Mouse (Mus musculus) heart, adult 2 months (tissue): Measurements from ENCODE around the gene Ptpro. TPM values are rescaled to one million over a fixed set of nuclear protein-coding genes. Genes with fewer than 3 reads are reported as not detected.

Experiments
- DNase-seq, 2 experiments: peaks; one replicate each; pipeline ENCODE4 v3.0.0; 2021
- H3K27ac ChIP-seq: fragments of 200-600 bp; 2 replicates; pipeline ENCODE4 v1.8.1; 2022
- H3K27me3 ChIP-seq: fragments of 200-500 bp; 2 replicates; pipeline ENCODE4 v1.6.1; 2012; ENCODE audit warnings: mild to moderate bottlenecking, low read length, inconsistent platforms, mixed read lengths; ENCODE audit not compliant: control insufficient read depth, insufficient read depth
- H3K36me3 ChIP-seq: fragments of 200-500 bp; 2 replicates; pipeline ENCODE4 v1.6.1; 2012; ENCODE audit warnings: low read length, inconsistent platforms; ENCODE audit not compliant: control insufficient read depth, insufficient read depth
- H3K4me1 ChIP-seq: fragments of 200-500 bp; 2 replicates; pipeline ENCODE4 v1.6.1; 2011; ENCODE audit warnings: low read length; ENCODE audit not compliant: control insufficient read depth, insufficient read depth
- H3K4me3 ChIP-seq: fragments of 200-600 bp; 2 replicates; pipeline ENCODE4 v1.8.1; 2022
- H3K79me2 ChIP-seq: fragments of 200-500 bp; replicated peaks from 2 replicates; pipeline ENCODE4 v1.6.1; 2012; ENCODE audit warnings: mild to moderate bottlenecking, inconsistent platforms, low read length, moderate library complexity, mixed read lengths; ENCODE audit not compliant: control insufficient read depth, insufficient read depth
- H3K9ac ChIP-seq: fragments of 200-500 bp; 2 replicates; pipeline ENCODE4 v1.6.1; 2012; ENCODE audit warnings: low read depth, mild to moderate bottlenecking, control low read depth, inconsistent platforms, low read length, mixed read lengths
- CTCF ChIP-seq: fragments of 200-600 bp; IDR thresholded peaks from 2 replicates; pipeline ENCODE4 v1.8.1; 2022; ENCODE audit warnings: antibody characterized with exemption, mild to moderate bottlenecking, moderate library complexity
- EP300 ChIP-seq: fragments of 200-500 bp; IDR thresholded peaks from 2 replicates; pipeline ENCODE4 v1.6.1; 2011; ENCODE audit warnings: low read depth, low read length, control low read depth; ENCODE audit not compliant: insufficient read depth
- POLR2A ChIP-seq: fragments of 200-500 bp; IDR thresholded peaks from 2 replicates; pipeline ENCODE4 v1.6.1; 2011; ENCODE audit warnings: mild to moderate bottlenecking, low read depth, low read length, control low read depth; ENCODE audit not compliant: insufficient read depth
- WGBS: fragments of 180-500 bp; shearing (Covaris S2); methylation state at CpG from one replicate; pipeline ENCODE4 v1.1.7; 2018; 5-methylcytosine and 5-hydroxymethylcytosine counted together
- intact Hi-C: fragments of 180-260 bp; cut with DNase I; formaldehyde crosslinking; loops from one replicate; pipeline ENCODE4 v1.15.1; 2025
- polyA plus RNA-seq: library from polyadenylated mRNA; depleted of rRNA; stranded (reverse); fragments of >200 nt; gene quantifications from 2 replicates; pipeline ENCODE4 v1.2.3, GENCODE M21; 2012
- total RNA-seq, 2 experiments: library from RNA; stranded (reverse); gene quantifications; 2 replicates each; pipeline ENCODE4 v1.2.3; 2021

Gene Ptpro
- total and polyA plus RNA-seq, 3 experiments: 2.0 to 5.1 (median 2.0) TPM

- Histone ChIP-seq H3K79me2 (no peaks in the 10 kb centered on the region), H3K9ac (no peak overlapping the region), H3K4me1 (no peaks in the 10 kb centered on the region), H3K36me3 (no peaks in the 10 kb centered on the region), H3K4me3 (no peak overlapping the region), H3K27ac (no peak overlapping the region), H3K27me3 (no peaks in the 10 kb centered on the region)
- TF ChIP-seq CTCF (no peak), POLR2A (no peak), EP300 (no peak)
- no peak for DNase-seq
- intact Hi-C loops: no loop called here
- WGBS: 64% methylated on average over 2 of the region's 2 CpGs
These were observed 51.7 kb downstream of the Ptpro start for GRCm38 (mm10) chr6:137303824-137304223.

GRCm38 (mm10) chr6:137315265-137315664 is 63.1 kb downstream of the Ptpro start:
- TF ChIP-seq EP300 (no peak), CTCF (no peak), POLR2A (no peak)
- H3K9ac ChIP-seq: no peak overlapping the region
- intact Hi-C loops: no loop called here
- no peaks in the 10 kb centered on the region for H3K4me1 ChIP-seq
- WGBS: 12% methylated on average over 4 of the region's 4 CpGs
- H3K36me3 ChIP-seq: no peaks in the 10 kb centered on the region
- no peaks in the 10 kb centered on the region for H3K27me3 ChIP-seq
- H3K27ac ChIP-seq: no peak overlapping the region
- no peaks in the 10 kb centered on the region for H3K79me2 ChIP-seq
- no peak for DNase-seq
- H3K4me3 ChIP-seq: no peak overlapping the region

GRCm38 (mm10) chr6:137316358-137316757 is 64.2 kb downstream of the Ptpro start:
- H3K36me3 ChIP-seq: no peaks in the 10 kb centered on the region
- 84% methylated on average over 6 of the region's 6 CpGs for WGBS
- no peak for DNase-seq
- H3K79me2 ChIP-seq: no peaks in the 10 kb centered on the region
- H3K9ac ChIP-seq: no peak overlapping the region
- no peak for TF ChIP-seq CTCF
- no peak for TF ChIP-seq POLR2A
- TF ChIP-seq EP300: no peak
- no peaks in the 10 kb centered on the region for H3K4me1 ChIP-seq
- H3K27ac ChIP-seq: no peak overlapping the region
- H3K27me3 ChIP-seq: no peaks in the 10 kb centered on the region
- no peak overlapping the region for H3K4me3 ChIP-seq
- intact Hi-C loops: no loop called here

DNA sequence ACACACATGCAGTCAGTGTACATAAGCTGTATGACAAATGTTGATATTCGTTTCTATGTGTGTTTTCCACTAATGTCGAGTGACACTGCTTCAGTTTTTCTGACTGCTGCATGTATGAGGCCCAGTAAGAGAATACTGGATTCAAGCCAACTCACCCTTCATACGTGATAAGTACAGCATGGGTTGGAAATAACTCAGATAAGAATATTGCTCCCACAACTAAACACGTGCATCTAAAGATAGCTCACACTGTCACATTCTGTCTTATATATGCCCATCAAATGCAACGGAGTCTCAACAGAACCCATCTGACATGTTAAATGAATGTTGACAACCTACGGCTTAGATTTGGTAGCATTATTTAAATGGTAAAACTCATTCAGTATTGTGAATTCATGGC is 65.4 kb downstream of the Ptpro start:
- 34% methylated on average over 6 of the region's 6 CpGs for WGBS
- no peak overlapping the region for H3K4me3 ChIP-seq
- DNase-seq: no peak
- H3K27me3 ChIP-seq: no peaks in the 10 kb centered on the region
- no peaks in the 10 kb centered on the region for H3K79me2 ChIP-seq
- H3K4me1 ChIP-seq: no peaks in the 10 kb centered on the region
- no peak for TF ChIP-seq POLR2A
- no peak for TF ChIP-seq EP300
- TF ChIP-seq CTCF: no peak
- no peaks in the 10 kb centered on the region for H3K36me3 ChIP-seq
- H3K27ac ChIP-seq: no peak overlapping the region
- H3K9ac ChIP-seq: no peak overlapping the region
- intact Hi-C loops: no loop called here

- Histone ChIP-seq H3K27ac (no peak overlapping the region), H3K4me3 (no peak overlapping the region), H3K27me3 (no peaks in the 10 kb centered on the region), H3K9ac (no peak overlapping the region), H3K79me2 (no peaks in the 10 kb centered on the region), H3K4me1 (no peaks in the 10 kb centered on the region), H3K36me3 (no peaks in the 10 kb centered on the region)
- 75% methylated on average over 12 of the region's 12 CpGs for WGBS
- intact Hi-C loops: no loop called here
- DNase-seq: no peak
- TF ChIP-seq CTCF: no peak
- no peak for TF ChIP-seq POLR2A
- no peak for TF ChIP-seq EP300
These were observed 66.2 kb downstream of the Ptpro start for GRCm38 (mm10) chr6:137318242-137318861.

GRCm38 (mm10) chr6:137319658-137320057 is 67.5 kb downstream of the Ptpro start:
- intact Hi-C loops: no loop called here

More at GRCm38 (mm10) chr6:137319658-137320057, 67.5 kb downstream of the Ptpro start:
- WGBS: 55% methylated on average over 1 of the region's 1 CpGs
- Histone ChIP-seq H3K27ac (no peak overlapping the region), H3K4me3 (no peak overlapping the region), H3K27me3 (no peaks in the 10 kb centered on the region), H3K4me1 (no peaks in the 10 kb centered on the region), H3K36me3 (no peaks in the 10 kb centered on the region), H3K9ac (no peak overlapping the region), H3K79me2 (no peaks in the 10 kb centered on the region)
- DNase-seq: no peak
- TF ChIP-seq CTCF: no peak
